Mouse (Mus musculus) lung, postnatal 10 days (tissue): ENCODE results near the gene Smg7.

Experiments
- DNase-seq: peaks from one replicate; pipeline ENCODE4 v3.0.0; 2021

The Smg7 gene

GRCm38 (mm10) chr1:152807619-152808391, 94.6 kb downstream of the Smg7 start:
- no peak for DNase-seq

DNA sequence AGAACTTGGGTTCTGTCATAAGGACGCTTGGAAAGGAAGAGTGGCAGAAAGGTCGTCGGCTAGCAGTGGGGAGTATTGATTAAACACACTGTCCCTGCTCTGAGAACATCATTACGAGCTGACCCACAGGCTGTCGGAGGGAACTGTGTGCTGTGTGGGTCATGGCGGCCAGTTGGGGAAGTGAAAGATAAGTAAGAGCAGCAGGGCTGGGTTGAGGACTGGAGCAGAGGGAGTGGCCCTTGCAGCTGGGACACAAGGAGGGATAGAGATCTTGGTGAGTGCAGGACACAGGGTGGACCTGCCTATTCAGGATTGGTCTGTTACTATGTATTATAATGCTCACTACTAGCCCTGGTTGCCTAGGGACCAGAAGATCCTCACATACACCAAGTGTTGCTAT, 97.5 kb downstream of the Smg7 start:
- DNase-seq: no peak

DNA sequence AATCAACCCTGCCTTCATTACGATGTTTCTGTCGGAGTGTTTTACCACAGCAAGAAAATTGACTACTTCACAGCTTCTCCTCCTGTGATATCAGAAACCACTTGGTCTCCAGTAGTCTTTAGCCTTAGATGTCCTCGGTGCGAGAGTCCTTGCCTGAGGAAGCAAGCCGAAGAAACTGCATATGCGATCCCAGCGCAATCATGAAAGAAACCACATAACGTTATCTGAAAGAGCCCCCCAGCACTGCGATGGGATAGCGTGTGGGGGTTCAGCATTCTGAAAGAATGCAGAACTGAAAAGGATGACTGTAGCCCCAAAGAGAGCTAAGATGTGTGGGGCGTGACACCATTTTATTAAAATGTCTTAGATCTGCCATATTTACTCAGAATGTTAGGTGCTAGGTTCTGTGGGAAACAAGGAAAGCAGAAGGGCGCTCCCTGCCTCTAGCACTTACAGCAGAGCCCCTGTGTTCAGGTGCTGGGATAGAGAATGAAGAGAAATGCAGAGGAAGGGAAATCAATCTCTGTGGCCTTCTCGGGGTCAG, 101.7 kb downstream of the Smg7 start:
- DNase-seq: no peak

DNA sequence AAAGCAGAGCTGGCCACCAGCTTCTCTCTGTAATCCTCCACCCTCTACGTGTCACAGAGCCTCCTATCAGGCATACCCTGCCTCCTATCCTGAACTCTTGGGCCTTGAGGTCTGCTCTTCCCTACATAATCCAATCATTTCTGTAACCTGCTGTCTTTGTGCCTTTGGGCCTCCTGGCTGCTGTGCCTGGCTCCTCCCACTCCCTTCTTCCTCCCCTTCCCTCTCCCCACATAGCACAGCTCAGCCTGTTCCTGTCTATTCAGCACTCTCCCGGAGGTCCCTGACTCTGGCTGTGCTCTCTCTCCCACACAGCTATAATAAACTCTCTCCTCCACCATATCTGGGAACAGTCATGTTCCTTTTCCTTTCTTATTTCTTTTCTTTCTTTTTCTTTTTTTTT, 102.5 kb downstream of the Smg7 start, which contains the start of gene Ncf2:
Gene Ncf2, plus strand, starts transcription at position 298 of the 400 bp plus-strand sequence.
- peak; percentile 39 for DNase-seq

DNA sequence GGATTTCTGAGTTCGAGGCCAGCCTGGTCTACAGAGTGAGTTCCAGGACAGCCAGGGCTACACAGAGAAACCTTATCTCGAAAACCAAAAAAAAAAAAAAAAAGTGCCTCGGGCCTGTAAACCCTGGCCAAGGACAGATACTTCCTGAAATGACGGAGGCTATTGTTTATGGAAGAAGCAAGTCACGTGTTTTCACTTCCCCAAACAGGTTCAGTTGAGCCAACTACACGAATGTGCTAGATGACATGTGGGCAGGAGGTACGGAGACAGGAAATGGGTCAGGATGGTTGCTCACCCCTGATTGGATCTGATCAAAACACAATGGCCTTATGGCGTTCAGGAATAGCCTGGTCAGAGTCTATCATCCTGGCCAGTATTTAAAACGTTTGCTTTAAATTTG, 104.3 kb downstream of the Smg7 start:
- peak; percentile 30 for DNase-seq

- no peak for DNase-seq
Observed at GRCm38 (mm10) chr1:152796683-152797263, 105.7 kb downstream of the Smg7 start.

GRCm38 (mm10) chr1:152795688-152796255, 106.7 kb downstream of the Smg7 start:
- DNase-seq: no peak

- no peak for DNase-seq
Observed at GRCm38 (mm10) chr1:152793495-152794130, 108.8 kb downstream of the Smg7 start.

DNA sequence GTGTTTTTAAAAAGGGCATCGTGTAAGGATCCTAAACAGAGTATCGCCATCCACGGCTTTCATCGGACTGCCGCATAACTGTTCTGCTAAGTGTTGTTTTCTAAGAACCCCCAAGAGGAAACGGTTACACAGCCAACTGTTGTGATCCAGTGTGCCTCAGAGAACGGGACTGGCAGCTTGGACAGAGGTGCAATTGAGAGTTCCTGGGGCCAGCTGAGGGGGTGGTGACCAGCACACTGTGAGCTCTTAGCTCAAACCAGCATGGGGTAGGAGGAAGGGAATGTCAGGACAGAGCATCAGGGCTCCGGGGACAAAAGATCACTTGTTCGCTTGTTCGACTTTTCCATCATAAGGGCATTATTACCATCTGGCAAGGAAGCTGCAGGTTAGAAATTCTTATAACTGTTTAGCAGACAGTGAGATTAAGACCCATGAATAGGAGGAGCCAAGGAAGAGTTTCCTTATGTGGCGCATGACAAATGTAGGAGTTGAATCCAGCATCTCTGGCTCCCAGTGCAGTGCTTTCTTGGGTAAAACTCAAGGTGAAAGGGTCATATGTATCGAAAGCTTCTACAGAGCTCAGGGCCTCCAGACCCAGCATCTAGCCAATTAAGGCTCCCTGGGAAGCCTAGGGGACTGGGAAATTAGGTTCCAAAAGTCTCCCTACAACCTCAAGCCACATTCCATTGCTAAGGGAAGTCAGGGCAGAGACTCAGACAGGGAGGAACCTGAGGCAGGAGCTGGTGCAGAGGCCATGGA, 109.5 kb downstream of the Smg7 start:
- no peak for DNase-seq

DNA sequence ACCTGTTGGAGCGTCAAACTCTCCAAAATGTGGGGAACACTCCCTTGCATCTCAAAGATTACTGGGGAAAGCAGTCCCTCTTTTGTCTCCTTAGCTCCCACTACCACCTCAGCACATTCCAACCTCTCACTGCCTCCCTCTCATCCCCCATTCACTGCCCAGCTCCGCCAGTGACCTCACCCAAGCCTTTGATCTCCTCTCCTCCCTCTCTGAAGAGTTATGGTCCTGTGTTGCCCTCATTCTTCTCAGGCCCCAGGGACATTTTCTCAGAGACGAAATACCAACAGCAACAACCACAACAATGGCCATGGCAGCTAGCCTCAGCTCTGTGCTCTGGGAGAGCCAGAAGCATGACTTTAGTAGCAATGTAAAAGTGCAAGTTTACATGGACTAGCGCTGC, 111.2 kb downstream of the Smg7 start:
- no peak for DNase-seq

- DNase-seq: no peak
Observed at GRCm38 (mm10) chr1:152790821-152791220, 111.6 kb downstream of the Smg7 start.

- peak; percentile 68 for DNase-seq
Observed at GRCm38 (mm10) chr1:152790254-152790653, 112.2 kb downstream of the Smg7 start.

GRCm38 (mm10) chr1:152788121-152788660, 114.3 kb downstream of the Smg7 start:
- DNase-seq: no peak
